Mouse (Mus musculus) WW6 (cell line): Measurements from ENCODE around the gene Vmn1r60.
"Not testable (repeated sequence)": the region's sequence is repeated elsewhere in the genome, so short reads cannot be mapped to it uniquely, and the experiment has no call there.

Source experiments
- DNase-seq: peaks from one replicate; pipeline ENCODE4 v3.0.0-alpha.2; 2013; ENCODE audit warnings: low read depth, low spot score

The Vmn1r60 gene

DNA sequence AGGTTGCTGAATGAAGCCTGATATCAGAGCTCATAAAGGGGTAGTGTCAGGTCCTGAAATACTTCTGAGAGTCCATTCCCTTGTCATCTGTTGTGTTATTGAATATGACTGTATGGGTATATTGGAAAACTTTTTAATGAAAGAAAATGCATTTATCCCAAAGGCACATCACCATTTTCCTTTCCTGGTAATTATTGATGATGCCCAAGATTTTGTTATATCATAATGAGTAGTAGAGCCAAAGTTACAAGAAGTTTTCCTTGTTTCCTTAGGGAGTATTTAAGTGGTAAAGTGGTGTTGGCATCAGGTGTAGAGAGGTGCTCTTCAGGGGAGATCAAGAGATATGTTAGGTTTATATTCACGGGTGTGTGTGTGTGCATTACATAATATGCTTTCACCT lies at the start of gene Vmn1r60:
Vmn1r60 (minus strand) TSS at position 101 of the 400 bp plus-strand sequence.
- not testable (repeated sequence) for DNase-seq

DNA sequence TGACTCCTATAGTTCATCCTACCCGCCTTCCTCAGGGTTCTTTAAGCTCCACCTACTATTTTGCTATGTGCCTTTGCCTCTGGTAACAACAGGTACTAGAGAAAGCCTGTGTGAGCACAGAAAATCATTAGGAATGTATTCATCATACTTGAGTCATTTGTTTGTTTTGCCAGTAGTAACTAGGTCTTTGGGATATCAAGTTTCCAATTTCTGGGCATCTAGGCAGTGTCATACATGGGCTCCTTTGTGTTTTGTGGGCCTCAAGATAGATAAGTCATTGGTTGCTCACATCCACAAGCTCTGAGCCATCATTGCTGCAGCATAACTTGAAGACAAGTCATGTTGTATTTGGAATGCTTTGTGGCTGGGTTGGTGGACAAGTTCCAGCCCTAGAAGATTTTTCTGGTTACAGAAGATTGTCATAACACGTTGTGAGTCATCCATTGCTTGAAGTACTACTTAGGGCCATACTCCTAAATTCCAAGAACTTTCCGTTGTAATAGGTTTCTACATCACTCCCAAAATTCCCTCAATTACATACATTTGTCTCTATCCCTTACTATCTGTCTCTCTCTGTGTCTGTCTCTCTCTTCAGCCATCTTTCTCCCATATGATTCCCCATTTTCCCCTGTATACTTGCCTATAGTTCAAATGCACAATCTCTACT lies 6.2 kb downstream of the Vmn1r60 start:
- not testable (repeated sequence) for DNase-seq

DNA sequence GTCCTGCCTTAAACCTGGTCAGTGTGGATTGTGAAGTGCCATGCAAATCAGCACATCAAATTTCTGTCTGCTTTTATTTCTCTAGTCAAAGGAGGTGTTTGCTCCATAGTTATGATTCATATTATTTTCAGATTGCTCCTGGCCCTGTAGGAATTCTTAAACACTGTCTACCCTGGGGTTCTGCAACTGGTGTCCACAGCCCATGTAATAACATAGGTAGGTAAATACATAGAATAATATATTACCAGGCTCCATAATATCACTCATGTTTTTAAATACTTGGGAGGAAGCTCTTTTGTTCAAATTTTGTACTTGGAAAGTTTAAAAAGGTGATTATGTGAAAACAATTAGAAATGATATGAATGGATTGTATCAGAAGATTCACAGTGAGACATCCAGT lies 53.3 kb downstream of the Vmn1r60 start, which contains the start of gene Vmn2r28:
Vmn2r28 (minus strand) TSS at position 101 of the 400 bp plus-strand sequence.
- DNase-seq, result not testable (repeated sequence)
